Mouse (Mus musculus) liver, embryonic 11.5 days (tissue): ENCODE data around the gene Fnbp4. TPM values are rescaled to one million over a fixed set of nuclear protein-coding genes. Genes with fewer than 3 reads are reported as not detected.

ENCODE experiments used
- ATAC-seq: fragments of 200-750 bp; cut with Nextera tagmentation; replicated peaks from 2 replicates; pipeline ENCODE4 v1.8.0; 2017; ENCODE audit warnings: moderate number of reproducible peaks, mild to moderate bottlenecking, moderate TSS enrichment, moderate library complexity; ENCODE audit not compliant: low FRiP score
- DNase-seq: peaks from one replicate; pipeline ENCODE4 v3.0.0-alpha.2; 2017; ENCODE audit warnings: low spot score
- H3K27ac ChIP-seq: fragments of 300-500 bp; sonication (generic); 2 replicates; pipeline ENCODE4 v1.5.1; 2014; ENCODE audit warnings: mild to moderate bottlenecking, low read depth, low read length, control low read depth
- H3K27me3 ChIP-seq: fragments of 300-500 bp; sonication (generic); replicated peaks from 2 replicates; pipeline ENCODE4 v1.6.1; 2014; ENCODE audit warnings: low read length, mixed read lengths; ENCODE audit not compliant: control insufficient read depth, insufficient read depth
- H3K36me3 ChIP-seq: fragments of 300-500 bp; sonication (generic); 2 replicates; pipeline ENCODE4 v1.6.1; 2014; ENCODE audit warnings: mild to moderate bottlenecking, low read length, moderate library complexity, mixed read lengths; ENCODE audit not compliant: control insufficient read depth, insufficient read depth
- H3K4me1 ChIP-seq: fragments of 300-500 bp; sonication (generic); replicated peaks from 2 replicates; pipeline ENCODE4 v1.6.1; 2014; ENCODE audit warnings: low read length, mixed read lengths; ENCODE audit not compliant: control insufficient read depth, insufficient read depth
- H3K4me2 ChIP-seq: fragments of 300-500 bp; sonication (generic); 2 replicates; pipeline ENCODE4 v1.6.1; 2014; ENCODE audit warnings: mild to moderate bottlenecking, control low read depth, moderate library complexity
- H3K4me3 ChIP-seq: fragments of 300-500 bp; sonication (generic); 2 replicates; pipeline ENCODE4 v1.5.1; 2014; ENCODE audit warnings: low read depth, low read length, control low read depth
- H3K9ac ChIP-seq: fragments of 300-500 bp; sonication (generic); 2 replicates; pipeline ENCODE4 v1.6.1; 2014; ENCODE audit warnings: low read depth, low read length, control low read depth
- H3K9me3 ChIP-seq: fragments of 300-500 bp; sonication (generic); 2 replicates; pipeline ENCODE4 v1.6.1; 2016; ENCODE audit warnings: low read length, inconsistent platforms, mixed read lengths; ENCODE audit not compliant: control insufficient read depth
- WGBS: fragments of 180-500 bp; shearing (Covaris S2); extraction: QIAGEN DNeasy Blood & Tissue Kit; methylation state at CpG from one replicate; pipeline ENCODE4 v1.1.7; 2014; 5-methylcytosine and 5-hydroxymethylcytosine counted together
- polyA plus RNA-seq: library from polyadenylated mRNA; unstranded; fragments of >200 nt; fragmentation: Nextera tagmentation; extraction: Ambion mirVana; gene quantifications from 2 replicates; pipeline ENCODE4 v1.2.1, GENCODE M21; 2014

The Fnbp4 gene
- polyA plus RNA-seq: 94.5 and 102 TPM in 2 replicates

DNA sequence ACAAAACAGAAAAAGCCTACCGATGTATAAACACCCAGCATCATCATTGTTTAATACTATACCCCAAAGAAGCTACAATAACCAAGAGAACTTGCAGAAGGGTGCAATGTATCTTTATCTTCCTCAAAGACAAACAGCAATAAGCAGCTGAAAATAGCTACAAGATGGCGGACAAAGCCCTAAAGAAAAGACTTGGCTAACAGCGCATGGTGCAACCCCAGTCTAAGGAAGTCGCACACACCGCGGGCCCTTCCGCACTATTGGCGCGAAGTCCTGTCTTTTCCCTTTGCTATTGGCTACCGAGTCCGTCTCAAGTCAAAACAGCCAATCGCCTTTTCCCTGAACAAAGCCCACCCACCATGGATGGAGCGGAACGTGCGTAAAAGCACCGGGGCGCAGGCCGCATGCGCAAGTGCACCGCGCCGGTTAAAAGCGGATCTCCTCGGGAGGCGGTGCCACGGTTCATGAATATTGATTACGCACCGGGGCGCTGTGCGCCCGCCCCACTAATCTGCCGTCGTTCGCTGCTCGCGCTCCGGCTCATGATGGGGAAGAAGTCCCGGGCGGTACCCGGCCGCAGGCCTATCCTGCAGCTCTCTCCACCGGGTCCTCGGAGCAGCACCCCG is at the start of gene Fnbp4:
Gene Fnbp4, plus strand, starts transcription at position 318 of the 626 bp plus-strand sequence.
- Histone ChIP-seq H3K4me1 (peaks cover 22% of the 10 kb centered on the region), H3K27me3 (no peaks in the 10 kb centered on the region), H3K9me3 (no peaks in the 10 kb centered on the region), H3K4me2 (peak within 1 kb of the TSS; percentile 96), H3K27ac (peak within 1 kb of the TSS; percentile 93), H3K4me3 (peak within 1 kb of the TSS; percentile 87), H3K9ac (peak within 1 kb of the TSS; percentile 92), H3K36me3 (peaks cover 9% of the 10 kb centered on the region; the same call in 1 of the 2 replicates)
- DNase-seq (peak; percentile 96), ATAC-seq (peak; percentile 98)
- under 1% methylated on average over 44 of the region's 44 CpGs for WGBS

DNA sequence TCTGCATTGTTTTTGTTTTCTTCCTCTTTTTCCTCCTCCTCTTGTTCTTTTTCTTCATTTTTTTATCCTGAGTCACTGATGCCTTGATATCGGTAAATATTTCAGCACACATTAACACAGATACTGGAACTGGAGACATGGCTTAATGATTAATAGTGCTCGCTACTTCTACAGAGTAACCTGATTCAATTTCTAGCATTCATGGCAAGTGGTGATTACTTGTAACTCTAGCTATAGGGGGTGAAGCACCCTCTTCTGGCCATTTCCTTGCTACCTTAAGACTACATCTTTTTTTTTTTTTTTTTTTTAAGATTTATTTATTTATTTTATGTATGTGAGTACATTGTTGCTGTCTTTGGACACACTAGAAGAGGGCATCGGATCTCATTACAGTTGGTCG is 44.2 kb upstream of the Fnbp4 start:
- Histone ChIP-seq H3K4me1 (no peaks in the 10 kb centered on the region), H3K4me2 (no peak overlapping the region), H3K9me3 (no peaks in the 10 kb centered on the region), H3K4me3 (no peak overlapping the region), H3K9ac (no peak overlapping the region), H3K27me3 (no peaks in the 10 kb centered on the region), H3K36me3 (peaks cover 54% of the 10 kb centered on the region), H3K27ac (no peak overlapping the region)
- WGBS: 95% methylated on average over 4 of the region's 4 CpGs
- ATAC-seq (no peak), DNase-seq (no peak)

DNA sequence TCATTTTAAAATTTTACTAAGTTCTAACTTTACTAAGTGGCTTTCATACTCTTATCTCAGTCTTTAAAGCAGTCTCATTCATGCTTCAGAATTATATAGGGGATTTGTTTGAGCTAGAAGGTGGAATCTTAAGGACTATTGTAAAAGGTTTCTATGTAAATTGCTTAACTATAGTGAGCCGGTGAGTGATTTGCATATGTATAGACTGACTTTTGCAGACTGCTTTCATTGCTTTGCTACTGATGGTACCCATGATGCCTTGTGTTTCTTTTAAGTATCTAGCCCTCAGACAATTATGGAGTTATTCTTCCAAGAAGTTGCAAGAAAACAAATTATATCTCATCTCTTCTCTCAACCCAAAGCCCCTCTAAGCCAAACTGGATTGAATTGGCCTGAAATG is 36.6 kb upstream of the Fnbp4 start:
- H3K27me3 ChIP-seq: no peaks in the 10 kb centered on the region
- no peak overlapping the region for H3K4me3 ChIP-seq
- no peak overlapping the region for H3K27ac ChIP-seq
- no peak for ATAC-seq
- DNase-seq: no peak
- no peaks in the 10 kb centered on the region for H3K9me3 ChIP-seq
- no peak overlapping the region for H3K9ac ChIP-seq
- no peaks in the 10 kb centered on the region for H3K4me1 ChIP-seq
- peaks cover 54% of the 10 kb centered on the region for H3K36me3 ChIP-seq
- WGBS: 94% methylated on average over 1 of the region's 1 CpGs
- H3K4me2 ChIP-seq: no peak overlapping the region

DNA sequence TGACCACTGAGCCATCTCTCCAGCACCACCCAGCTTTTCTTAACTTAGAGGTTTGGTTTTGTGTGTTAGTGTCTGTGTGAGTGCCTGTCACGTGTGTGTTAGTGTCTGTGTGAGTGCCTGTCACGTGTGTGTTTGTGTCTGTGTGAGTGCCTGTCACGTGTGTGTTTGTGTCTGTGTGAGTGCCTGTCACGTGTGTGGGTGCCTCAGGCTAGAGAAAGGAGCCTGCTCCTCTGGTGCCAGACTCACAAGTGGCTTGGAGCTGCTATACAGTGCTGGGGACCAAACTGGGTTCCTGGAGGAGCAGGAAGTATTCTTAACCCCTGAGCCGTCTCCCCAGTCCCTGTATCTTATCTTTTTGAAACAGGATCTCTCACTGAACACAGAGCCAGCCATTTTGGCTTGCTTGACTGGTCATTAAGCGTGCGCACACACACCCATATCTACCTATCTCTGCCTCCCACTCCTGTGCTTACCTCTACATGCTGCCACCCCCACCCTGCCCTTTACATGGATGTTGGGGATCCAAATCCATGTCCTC is 29.5 kb upstream of the Fnbp4 start:
- Histone ChIP-seq H3K4me3 (no peak overlapping the region; the same call in 1 of the 2 replicates), H3K9me3 (no peaks in the 10 kb centered on the region), H3K9ac (peak overlapping the region; percentile 37), H3K27ac (peak overlapping the region; percentile 88), H3K4me1 (peaks cover 11% of the 10 kb centered on the region), H3K36me3 (peaks cover 39% of the 10 kb centered on the region), H3K27me3 (no peaks in the 10 kb centered on the region), H3K4me2 (peak overlapping the region; percentile 42)
- DNase-seq: no peak
- ATAC-seq: peak; percentile 97
- WGBS: 57% methylated on average over 7 of the region's 7 CpGs

DNA sequence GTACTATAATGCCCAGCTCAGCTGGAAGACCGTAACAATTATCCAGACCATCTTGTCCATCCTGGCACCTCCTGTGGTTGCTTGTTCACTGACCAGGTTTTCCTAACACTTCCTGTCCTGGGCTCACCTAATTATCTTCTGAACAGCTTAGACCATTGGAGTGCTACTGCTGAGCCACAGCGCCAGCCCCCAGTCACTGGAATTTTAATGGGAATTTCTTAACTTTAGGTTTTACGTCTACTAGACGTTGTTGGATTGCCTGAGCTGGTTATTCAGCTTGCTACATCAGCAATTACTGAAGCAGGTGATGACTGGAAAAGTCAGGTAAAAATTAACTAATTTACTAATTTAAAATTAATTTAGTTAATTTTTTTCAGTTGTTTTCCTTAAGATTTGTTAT is 27.8 kb upstream of the Fnbp4 start:
- Histone ChIP-seq H3K4me2 (no peak overlapping the region), H3K4me1 (peaks cover 11% of the 10 kb centered on the region), H3K36me3 (peaks cover 38% of the 10 kb centered on the region), H3K27me3 (no peaks in the 10 kb centered on the region), H3K9ac (no peak overlapping the region), H3K4me3 (no peak overlapping the region), H3K9me3 (no peaks in the 10 kb centered on the region), H3K27ac (no peak overlapping the region)
- 94% methylated on average over 4 of the region's 4 CpGs for WGBS
- DNase-seq (no peak), ATAC-seq (no peak)

- H3K9me3 ChIP-seq: no peaks in the 10 kb centered on the region
- DNase-seq (no peak), ATAC-seq (no peak)
- H3K4me2 ChIP-seq: no peak overlapping the region
- H3K4me1 ChIP-seq: peaks cover 11% of the 10 kb centered on the region
- H3K9ac ChIP-seq: no peak overlapping the region
- peaks cover 36% of the 10 kb centered on the region for H3K36me3 ChIP-seq
- 96% methylated on average over 5 of the region's 5 CpGs for WGBS
- H3K27ac ChIP-seq: no peak overlapping the region
- H3K4me3 ChIP-seq: no peak overlapping the region
- no peaks in the 10 kb centered on the region for H3K27me3 ChIP-seq
These were observed 27.2 kb upstream of the Fnbp4 start for GRCm38 (mm10) chr2:90717948-90718347.

DNA sequence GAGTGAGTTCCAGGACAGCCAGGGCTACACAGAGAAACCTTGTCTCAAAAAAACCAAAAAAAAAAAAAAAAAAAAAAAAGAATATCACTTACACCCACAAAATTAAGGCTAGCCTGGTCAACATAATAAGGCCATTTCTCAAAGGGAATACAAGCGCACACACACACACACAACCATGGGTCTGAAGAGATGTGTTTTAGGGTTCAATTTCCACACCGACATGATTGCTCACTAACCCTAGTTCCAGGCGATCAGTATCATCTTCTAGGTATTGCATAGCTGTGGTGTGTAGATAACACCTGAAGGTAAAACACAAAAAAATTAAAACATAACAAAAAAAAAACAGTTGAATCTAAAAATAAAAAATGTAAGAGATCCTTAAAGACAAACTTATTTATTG is 18.4 kb upstream of the Fnbp4 start:
- Histone ChIP-seq H3K4me1 (no peaks in the 10 kb centered on the region), H3K9me3 (no peaks in the 10 kb centered on the region), H3K27ac (no peak overlapping the region), H3K4me3 (no peak overlapping the region), H3K36me3 (peaks cover 46% of the 10 kb centered on the region), H3K9ac (no peak overlapping the region), H3K27me3 (no peaks in the 10 kb centered on the region), H3K4me2 (no peak overlapping the region)
- no peak for ATAC-seq
- DNase-seq: no peak
- 78% methylated on average over 3 of the region's 3 CpGs for WGBS

GRCm38 (mm10) chr2:90735326-90735725 is 9.8 kb upstream of the Fnbp4 start:
- no peak for ATAC-seq
- H3K36me3 ChIP-seq: peaks cover 56% of the 10 kb centered on the region
- no peak overlapping the region for H3K4me2 ChIP-seq
- H3K4me1 ChIP-seq: no peaks in the 10 kb centered on the region
- no peak overlapping the region for H3K9ac ChIP-seq
- H3K4me3 ChIP-seq: no peak overlapping the region
- no peaks in the 10 kb centered on the region for H3K27me3 ChIP-seq
- 92% methylated on average over 11 of the region's 11 CpGs for WGBS
- H3K9me3 ChIP-seq: no peaks in the 10 kb centered on the region
- no peak overlapping the region for H3K27ac ChIP-seq
- no peak for DNase-seq

DNA sequence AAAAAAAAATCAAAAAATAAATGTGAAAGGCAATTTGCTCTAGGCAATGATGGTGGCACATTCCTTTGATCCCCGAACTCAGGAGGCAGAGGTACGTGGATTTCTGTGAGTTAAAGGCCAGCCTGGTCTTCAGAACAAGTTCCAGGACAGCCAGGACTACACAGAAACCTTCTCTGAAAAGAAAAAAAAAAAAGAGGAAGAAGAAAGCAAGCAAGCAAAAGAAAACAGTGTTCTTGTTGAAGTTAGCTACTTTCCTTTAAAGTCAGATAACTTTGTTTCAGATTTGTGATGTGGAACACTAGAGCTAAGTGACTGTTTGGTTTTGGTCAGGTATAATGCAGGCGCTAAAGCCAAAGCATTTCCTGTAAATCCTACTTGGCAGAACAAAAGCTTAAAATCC is 6.4 kb upstream of the Fnbp4 start:
- H3K9me3 ChIP-seq: no peaks in the 10 kb centered on the region
- no peak overlapping the region for H3K4me3 ChIP-seq
- H3K27me3 ChIP-seq: no peaks in the 10 kb centered on the region
- no peak overlapping the region for H3K4me2 ChIP-seq
- no peak for ATAC-seq
- WGBS: 92% methylated on average over 3 of the region's 3 CpGs
- no peaks in the 10 kb centered on the region for H3K4me1 ChIP-seq
- no peak overlapping the region for H3K27ac ChIP-seq
- no peak overlapping the region for H3K9ac ChIP-seq
- no peak for DNase-seq
- H3K36me3 ChIP-seq: peaks cover 31% of the 10 kb centered on the region
